Mouse (Mus musculus): Measurements from ENCODE around the gene Clec10a.

Clec10a gene

GRCm38 (mm10) chr11:70180496-70180895 lies 24.5 kb downstream of the Clec10a start:
- no peak for DNase-seq (ENCODE audit: low read depth, low spot score)

GRCm38 (mm10) chr11:70185120-70185519 lies 29.1 kb downstream of the Clec10a start:
- no peak for DNase-seq (ENCODE audit: low read depth, low spot score)

GRCm38 (mm10) chr11:70189319-70190134 lies 33.5 kb downstream of the Clec10a start:
- DNase-seq (ENCODE audit: low read depth, low spot score), result no peak

- no peak for DNase-seq (ENCODE audit: low read depth, low spot score)
Measured at GRCm38 (mm10) chr11:70191188-70191587, 35.2 kb downstream of the Clec10a start.

GRCm38 (mm10) chr11:70192157-70192556 lies 36.2 kb downstream of the Clec10a start:
- DNase-seq (ENCODE audit: low read depth, low spot score), result no peak

GRCm38 (mm10) chr11:70193354-70194285 lies 37.6 kb downstream of the Clec10a start:
- DNase-seq (ENCODE audit: low read depth, low spot score), result no peak

GRCm38 (mm10) chr11:70198332-70198731 lies 42.3 kb downstream of the Clec10a start:
- no peak for DNase-seq (ENCODE audit: low read depth, low spot score)

- no peak for DNase-seq (ENCODE audit: low read depth, low spot score)
Measured at GRCm38 (mm10) chr11:70199107-70199506, 43.1 kb downstream of the Clec10a start.

- DNase-seq (ENCODE audit: low read depth, low spot score), result no peak
Measured at GRCm38 (mm10) chr11:70200036-70200608, 44.1 kb downstream of the Clec10a start.

GRCm38 (mm10) chr11:70201691-70202090 lies 45.7 kb downstream of the Clec10a start:
- no peak for DNase-seq (ENCODE audit: low read depth, low spot score)

GRCm38 (mm10) chr11:70206801-70207200 lies 50.8 kb downstream of the Clec10a start:
- no peak for DNase-seq (ENCODE audit: low read depth, low spot score)

- DNase-seq (ENCODE audit: low read depth, low spot score), result no peak
Measured at GRCm38 (mm10) chr11:70207283-70207682, 51.3 kb downstream of the Clec10a start.

- DNase-seq (ENCODE audit: low read depth, low spot score), result no peak
Measured at GRCm38 (mm10) chr11:70208778-70209388, 52.9 kb downstream of the Clec10a start.

- DNase-seq (ENCODE audit: low read depth, low spot score), result no peak
Measured at GRCm38 (mm10) chr11:70210681-70211080, 54.7 kb downstream of the Clec10a start.

GRCm38 (mm10) chr11:70211972-70212371 lies 56.0 kb downstream of the Clec10a start:
- DNase-seq (ENCODE audit: low read depth, low spot score), result no peak

- DNase-seq (ENCODE audit: low read depth, low spot score), result no peak
Measured at GRCm38 (mm10) chr11:70212423-70212822, 56.4 kb downstream of the Clec10a start, which contains the start of gene Slc16a11. Gene Slc16a11, plus strand, starts transcription at chr11:70212752.

- no peak for DNase-seq (ENCODE audit: low read depth, low spot score)
Measured at GRCm38 (mm10) chr11:70212896-70213295, 56.9 kb downstream of the Clec10a start.

GRCm38 (mm10) chr11:70213736-70214135 lies 57.7 kb downstream of the Clec10a start:
- no peak for DNase-seq (ENCODE audit: low read depth, low spot score)

- no peak for DNase-seq (ENCODE audit: low read depth, low spot score)
Measured at GRCm38 (mm10) chr11:70214191-70214855, 58.3 kb downstream of the Clec10a start.

GRCm38 (mm10) chr11:70214856-70215209 lies 58.8 kb downstream of the Clec10a start:
- DNase-seq (ENCODE audit: low read depth, low spot score), result no peak

- DNase-seq (ENCODE audit: low read depth, low spot score), result no peak
Measured at GRCm38 (mm10) chr11:70215301-70215700, 59.3 kb downstream of the Clec10a start.

Measured in WW6 (cell line).